ENCODE assay signal across 29 mouse cellular contexts in genomic region chr16:8547836-8548235, GRCm38 (mm10). TPM values are rescaled to one million over a fixed set of nuclear protein-coding genes. Genes with fewer than 3 reads are reported as not detected.
"Had no signal": no experiment of that assay in that cellular context is flagged by ENCODE, and none has a peak within 500 bp of the region (broad histone marks: within the 10 kb centered on the region; RNA-seq: fewer than 3 reads in every experiment).

No protein-coding gene starts in this region.

- ATAC-seq: forebrain, embryonic 13.5 days; forebrain, embryonic 14.5 days; forebrain, embryonic 15.5 days; forebrain, embryonic 16.5 days had no signal

- H3K36me3 ChIP-seq: embryonic facial prominence, embryonic 15.5 days; forebrain, embryonic 10.5 days; forebrain, embryonic 12.5 days; forebrain, embryonic 15.5 days had no signal

- H3K27ac ChIP-seq: embryonic facial prominence, embryonic 10.5 days; embryonic facial prominence, embryonic 12.5 days; embryonic facial prominence, embryonic 13.5 days; embryonic facial prominence, embryonic 15.5 days; forebrain, embryonic 10.5 days; forebrain, embryonic 12.5 days; forebrain, embryonic 13.5 days; forebrain, embryonic 15.5 days; gastrocnemius, adult 2 months; heart, adult 2 months had no signal

- H3K4me1 ChIP-seq: embryonic facial prominence, embryonic 12.5 days; embryonic facial prominence, embryonic 13.5 days; embryonic facial prominence, embryonic 15.5 days; forebrain, embryonic 12.5 days; forebrain, embryonic 13.5 days; forebrain, embryonic 15.5 days had no signal

- H3K27me3 ChIP-seq: embryonic facial prominence, embryonic 12.5 days; embryonic facial prominence, embryonic 13.5 days; embryonic facial prominence, embryonic 15.5 days; forebrain, embryonic 12.5 days; forebrain, embryonic 13.5 days; forebrain, embryonic 15.5 days had no signal

- H3K4me2 ChIP-seq: embryonic facial prominence, embryonic 12.5 days; embryonic facial prominence, embryonic 13.5 days; embryonic facial prominence, embryonic 15.5 days; forebrain, embryonic 12.5 days; forebrain, embryonic 13.5 days; forebrain, embryonic 15.5 days had no signal

- H3K9ac ChIP-seq: embryonic facial prominence, embryonic 12.5 days; embryonic facial prominence, embryonic 13.5 days; embryonic facial prominence, embryonic 15.5 days; forebrain, embryonic 12.5 days; forebrain, embryonic 13.5 days; forebrain, embryonic 15.5 days had no signal

- H3K9me3 ChIP-seq: embryonic facial prominence, embryonic 10.5 days; embryonic facial prominence, embryonic 12.5 days; embryonic facial prominence, embryonic 15.5 days; forebrain, embryonic 10.5 days; forebrain, embryonic 12.5 days; forebrain, embryonic 13.5 days; forebrain, embryonic 15.5 days had no signal

- H3K4me3 ChIP-seq: embryonic facial prominence, embryonic 10.5 days; embryonic facial prominence, embryonic 12.5 days; embryonic facial prominence, embryonic 13.5 days; embryonic facial prominence, embryonic 15.5 days; erythroblast, embryonic 14.5 days; forebrain, embryonic 10.5 days; forebrain, embryonic 12.5 days; forebrain, embryonic 13.5 days; forebrain, embryonic 15.5 days; gastrocnemius, adult 2 months; heart, adult 2 months had no signal

- DNase-seq: cerebellum, adult 18-20 months; cerebellum, adult 2 months; cerebellum, adult 8-10 months; cerebellum, adult 9-10 months; cerebellum, adult 9-11 months; cerebellum, postnatal 10 days; cerebellum, postnatal 14 days; cerebellum, postnatal 25 days; cerebellum, postnatal 36 days; embryo, embryonic 11 days; gastrocnemius, adult 2 months; gastrocnemius, postnatal 10 days; gastrocnemius, postnatal 14 days; gastrocnemius, postnatal 25 days; gastrocnemius, postnatal 36 days; heart, adult 18-20 months; heart, adult 2 months had no signal

RNA-seq across cellular contexts. Expression of gene Abat, which starts 34.6 kb away (rescaled TPM):
- total RNA-seq: granulocyte monocyte progenitor cell, adult 5-6 weeks had no signal
